20 mouse cellular contexts compared by ENCODE assay signal in the genomic region with DNA sequence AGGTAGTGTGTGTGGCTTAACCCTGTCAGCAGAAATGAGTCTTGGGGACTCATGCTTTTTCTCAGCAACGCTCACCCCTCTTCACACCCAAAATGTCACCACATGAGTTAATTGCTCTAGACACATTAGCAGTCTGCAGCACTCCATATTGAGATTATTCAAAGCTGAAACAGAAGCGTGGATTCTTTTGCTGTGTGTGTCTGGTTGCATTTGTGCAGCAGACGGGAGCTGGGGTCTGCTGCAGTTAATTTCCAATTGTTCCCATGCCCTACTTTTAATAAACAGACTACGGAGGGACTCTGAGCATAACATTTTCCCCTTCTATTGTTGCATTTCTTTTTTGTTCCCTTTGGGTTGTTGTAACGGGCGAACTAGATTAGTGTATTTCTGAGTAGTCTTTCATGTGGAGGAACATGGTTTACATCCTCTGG. TPM values are rescaled to one million over a fixed set of nuclear protein-coding genes. Genes with fewer than 3 reads are reported as not detected.
A peak's percentile ranks its signal among the peaks of the same experiment; 100 is the strongest.
DNase-seq lines count a peak whose midpoint lies in the region; ATAC-seq and TF ChIP-seq lines count a peak whose summit lies in the region.
"Had no signal": no experiment of that assay in that cellular context is flagged by ENCODE, and none has a peak within 500 bp of the region (broad histone marks: within the 10 kb centered on the region; RNA-seq: fewer than 3 reads in every experiment).

No protein-coding gene starts in this region.

- ATAC-seq in kidney, postnatal 0 days (replicated peaks; ENCODE audit: low FRiP score, low read depth): no peak
- 0 out of 2 replicates have a peak, but pooled peaks have one; percentile 29 for ATAC-seq in embryonic facial prominence, embryonic 15.5 days (ENCODE audit: insufficient number of reproducible peaks, low FRiP score, low TSS enrichment, low read depth)
- ATAC-seq in hindbrain, postnatal 0 days: 0 out of 2 replicates have a peak, but pooled peaks have one; percentile 21
- ATAC-seq in megakaryocyte-erythroid progenitor cell, adult 5-6 weeks (replicated peaks; ENCODE audit: low FRiP score, low TSS enrichment, poor library complexity, severe bottlenecking): no peak
- ATAC-seq: liver, postnatal 0 days had no signal

- H3K4me2 ChIP-seq in kidney, postnatal 0 days (ENCODE audit: low read length): no peak overlapping the region
- H3K4me2 ChIP-seq in embryonic facial prominence, embryonic 15.5 days (replicated peaks): no peak overlapping the region
- H3K4me2 ChIP-seq in hindbrain, postnatal 0 days (ENCODE audit: low read depth, low read length): no peak overlapping the region
- H3K4me2 ChIP-seq: limb, embryonic 15.5 days; neural tube, embryonic 12.5 days had no signal

- 0 out of 2 replicates have a peak overlapping the region, but pooled peaks have one; percentile 2 for H3K27ac ChIP-seq in kidney, postnatal 0 days
- no peak overlapping the region for H3K27ac ChIP-seq in embryonic facial prominence, embryonic 15.5 days (replicated peaks)
- H3K27ac ChIP-seq in hindbrain, postnatal 0 days: peak overlapping the region; percentile 54
- H3K27ac ChIP-seq: heart, embryonic 10.5 days; limb, embryonic 15.5 days; neural tube, embryonic 12.5 days had no signal

- H3K9ac ChIP-seq in kidney, postnatal 0 days (ENCODE audit: low read depth, low read length): no peak overlapping the region
- H3K9ac ChIP-seq in embryonic facial prominence, embryonic 15.5 days: no peak overlapping the region
- no peak overlapping the region for H3K9ac ChIP-seq in hindbrain, postnatal 0 days (replicated peaks; ENCODE audit: low read length)
- H3K9ac ChIP-seq: limb, embryonic 15.5 days; liver, postnatal 0 days; neural tube, embryonic 12.5 days had no signal

- no peak for DNase-seq in kidney, postnatal 0 days (ENCODE audit: low spot score)
- no peak for DNase-seq in kidney, adult 18-20 months
- peak; percentile 71 for DNase-seq in brain, embryonic 14.5 days (ENCODE audit: low read depth)
- no peak for DNase-seq in hindbrain, postnatal 0 days (ENCODE audit: low spot score)
- no peak for DNase-seq in adrenal gland, postnatal 10 days
- DNase-seq: cerebellum, postnatal 14 days; embryo, embryonic 11 days; gastrocnemius, postnatal 25 days; heart, postnatal 10 days; kidney, postnatal 10 days; layer of hippocampus, adult 9-11 months; liver, postnatal 0 days; lung, postnatal 14 days; thymus, postnatal 36 days had no signal

- whole genome bisulfite sequencing in kidney, postnatal 0 days: 73% methylated on average over 6 of the region's 6 CpGs
- WGBS in embryonic facial prominence, embryonic 15.5 days: 35% methylated on average over 6 of the region's 6 CpGs
- WGBS in hindbrain, postnatal 0 days: 46% methylated on average over 6 of the region's 6 CpGs

- H3K4me1 ChIP-seq in kidney, postnatal 0 days (replicated peaks; ENCODE audit: insufficient read depth, low read length): peaks cover 3% of the 10 kb centered on the region; the same call in 1 of the 2 replicates
- H3K4me1 ChIP-seq in embryonic facial prominence, embryonic 15.5 days: no peaks in the 10 kb centered on the region
- peaks cover 13% of the 10 kb centered on the region for H3K4me1 ChIP-seq in hindbrain, postnatal 0 days (ENCODE audit: insufficient read depth, low read length)
- H3K4me1 ChIP-seq: limb, embryonic 15.5 days had no signal

- no peaks in the 10 kb centered on the region for H3K27me3 ChIP-seq in kidney, postnatal 0 days (ENCODE audit: insufficient read depth, low read length)
- no peaks in the 10 kb centered on the region for H3K27me3 ChIP-seq in embryonic facial prominence, embryonic 15.5 days
- H3K27me3 ChIP-seq in hindbrain, postnatal 0 days (ENCODE audit: insufficient read depth, low read length): no peaks in the 10 kb centered on the region
- H3K27me3 ChIP-seq: limb, embryonic 15.5 days; neural tube, embryonic 12.5 days had no signal

- H3K4me3 ChIP-seq in kidney, postnatal 0 days (replicated peaks; ENCODE audit: low read depth, low read length): no peak overlapping the region
- no peak overlapping the region for H3K4me3 ChIP-seq in embryonic facial prominence, embryonic 15.5 days (replicated peaks)
- H3K4me3 ChIP-seq in hindbrain, postnatal 0 days (ENCODE audit: low read length): no peak overlapping the region
- H3K4me3 ChIP-seq: erythroblast, embryonic 14.5 days; heart, embryonic 10.5 days; limb, embryonic 15.5 days; neural tube, embryonic 12.5 days had no signal

- TF ChIP-seq POLR2A in brain, embryonic 14.5 days (IDR thresholded peaks at IDR 0.05; ENCODE audit: borderline replicate concordance, extremely low read depth, insufficient read depth, insufficient read length, poor library complexity, severe bottlenecking): no peak

- H3K9me3 ChIP-seq in kidney, postnatal 0 days (replicated peaks; ENCODE audit: low read length): no peaks in the 10 kb centered on the region
- H3K9me3 ChIP-seq in embryonic facial prominence, embryonic 15.5 days (replicated peaks): no peaks in the 10 kb centered on the region
- no peaks in the 10 kb centered on the region for H3K9me3 ChIP-seq in hindbrain, postnatal 0 days (ENCODE audit: low read length)
- H3K9me3 ChIP-seq: heart, embryonic 10.5 days; limb, embryonic 15.5 days; neural tube, embryonic 12.5 days had no signal

- no peaks in the 10 kb centered on the region for H3K36me3 ChIP-seq in kidney, postnatal 0 days (ENCODE audit: insufficient read depth, low read length)
- no peaks in the 10 kb centered on the region for H3K36me3 ChIP-seq in embryonic facial prominence, embryonic 15.5 days
- no peaks in the 10 kb centered on the region for H3K36me3 ChIP-seq in hindbrain, postnatal 0 days (ENCODE audit: insufficient read depth, low read length)
- H3K36me3 ChIP-seq: heart, embryonic 10.5 days; limb, embryonic 15.5 days; neural tube, embryonic 12.5 days had no signal

- no peak for TF ChIP-seq CTCF in kidney, postnatal 0 days (IDR thresholded peaks at IDR 0.05; ENCODE audit: low read depth)
- TF ChIP-seq CTCF in brain, embryonic 14.5 days (IDR thresholded peaks at IDR 0.05; ENCODE audit: borderline replicate concordance, extremely low read depth, insufficient read depth, insufficient read length): no peak
- no peak for TF ChIP-seq CTCF in hindbrain, postnatal 0 days (IDR thresholded peaks at IDR 0.05; ENCODE audit: low read depth)

RNA-seq across cellular contexts. Expression of a gene that starts 32.8 kb away (rescaled TPM):
- 33.5 and 38.0 TPM in 2 replicates for polyA plus RNA-seq in kidney, postnatal 0 days (2015; fragmentation: Nextera tagmentation; extraction: Ambion mirVana)
- 5.9 and 13.4 TPM in 2 replicates for polyA plus RNA-seq in brain, embryonic 14.5 days (2012; rRNA removed)
- polyA plus RNA-seq in embryonic facial prominence, embryonic 15.5 days (2015; fragmentation: Nextera tagmentation; extraction: Ambion mirVana): 4.3 and 4.5 TPM in 2 replicates
- total RNA-seq in hindbrain, postnatal 0 days (2014; rRNA removed): 50.6 and 60.2 TPM in 2 replicates
- 50.3 and 54.9 TPM in 2 replicates for polyA plus RNA-seq in hindbrain, postnatal 0 days (2015; fragmentation: Nextera tagmentation; extraction: Ambion mirVana)
- 3.7 and 7.2 TPM in 2 replicates for total RNA-seq in megakaryocyte-erythroid progenitor cell, adult 5-6 weeks (2014; fragmentation: Nextera tagmentation)
- total RNA-seq in megakaryocyte-erythroid progenitor cell, adult 5-6 weeks (2017): 2.8 and 4.8 TPM in 2 replicates
- total RNA-seq in adrenal gland, postnatal 10 days (2021): 10 to 100 TPM; 13.0 to 15.7 TPM
- polyA plus RNA-seq: erythroblast, embryonic 14.5 days had no signal

Comparison
In these comparisons a context has a peak if more than half of its experiments do, and no peak if none do; other contexts are left out.
1. ATAC-seq: peak in embryonic facial prominence, embryonic 15.5 days (single experiment) and hindbrain, postnatal 0 days (single experiment); none in kidney, postnatal 0 days (single experiment) and megakaryocyte-erythroid progenitor cell, adult 5-6 weeks (single experiment).